Mouse (Mus musculus): ENCODE measurements around the gene Asic2.

DNA sequence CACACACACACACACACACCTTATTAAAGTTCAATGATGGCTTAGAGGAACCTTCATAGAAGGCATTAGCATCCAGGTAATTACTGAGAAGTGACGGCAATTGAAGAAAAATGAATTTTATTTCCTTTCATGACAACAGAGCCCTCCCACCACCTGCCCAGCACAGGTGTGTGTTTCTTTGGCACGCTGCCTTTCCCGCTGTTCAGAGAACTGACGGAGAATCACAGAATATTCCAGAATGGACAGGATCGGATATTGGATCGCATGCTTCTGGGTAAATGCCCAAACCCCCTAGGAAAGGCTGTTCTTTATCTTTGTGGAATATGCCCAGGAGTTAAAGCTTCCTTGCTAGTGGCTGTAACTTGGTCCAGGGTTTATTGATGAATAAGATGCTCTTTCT, 954.8 kb downstream of the Asic2 start:
- TF ChIP-seq POLR2A (IDR thresholded peaks at IDR 0.05; ENCODE audit: low read depth, low read length) (no peak), CTCF (conservative IDR thresholded peaks at IDR 0.05; ENCODE audit: insufficient read depth, insufficient read length, low read depth, low read length) (no peak)
